Comparison of ENCODE assay signal across 8 mouse cellular contexts in genomic region chr11:82763742-82764437, GRCm38 (mm10). TPM values are rescaled to one million over a fixed set of nuclear protein-coding genes. Genes with fewer than 3 reads are reported as not detected.
DNase-seq lines count a peak whose midpoint lies in the region; ATAC-seq and TF ChIP-seq lines count a peak whose summit lies in the region.

Gene Cct6b, minus strand, starts transcription at chr11:82764321.
Gene Zfp830, plus strand, starts transcription at chr11:82764345.

- peak within 1 kb of the TSS; percentile 82 for H3K9ac ChIP-seq in forebrain, embryonic 14.5 days (ENCODE audit: low read length)
- H3K9ac ChIP-seq in liver, embryonic 16.5 days (ENCODE audit: low read depth, low read length) = peak within 1 kb of the TSS; percentile 93
- peak within 1 kb of the TSS; percentile 75 for H3K9ac ChIP-seq in neural tube, embryonic 12.5 days

- H3K36me3 ChIP-seq in G1E (replicated peaks) = peaks cover 27% of the 10 kb centered on the region
- peaks cover 9% of the 10 kb centered on the region; the same call in 1 of the 2 replicates for H3K36me3 ChIP-seq in forebrain, embryonic 14.5 days (ENCODE audit: control insufficient read depth, insufficient read depth, low read length)
- H3K36me3 ChIP-seq in liver, embryonic 16.5 days (ENCODE audit: control insufficient read depth, insufficient read depth) = peaks cover 5% of the 10 kb centered on the region; the same call in 1 of the 2 replicates
- no peaks in the 10 kb centered on the region for H3K36me3 ChIP-seq in neural tube, embryonic 12.5 days

- TF ChIP-seq CTCF in G1E (IDR thresholded peaks at IDR 0.05; ENCODE audit: low read depth, low read length) = no peak

- H3K4me2 ChIP-seq in forebrain, embryonic 14.5 days (ENCODE audit: low read length) = peak within 1 kb of the TSS; percentile 79
- H3K4me2 ChIP-seq in liver, embryonic 16.5 days (ENCODE audit: low read depth, low read length) = peak within 1 kb of the TSS; percentile 97
- H3K4me2 ChIP-seq in neural tube, embryonic 12.5 days (replicated peaks) = peak within 1 kb of the TSS; percentile 95

- H3K9me3 ChIP-seq in G1E (replicated peaks) = 0 out of 2 replicates have a peak, but pooled peaks cover 3% of the 10 kb centered on the region
- no peaks in the 10 kb centered on the region for H3K9me3 ChIP-seq in forebrain, embryonic 14.5 days (replicated peaks; ENCODE audit: control insufficient read depth, low read length)
- no peaks in the 10 kb centered on the region for H3K9me3 ChIP-seq in liver, embryonic 16.5 days (replicated peaks; ENCODE audit: control insufficient read depth, low read length)
- no peaks in the 10 kb centered on the region for H3K9me3 ChIP-seq in neural tube, embryonic 12.5 days

- peak; percentile 88 for DNase-seq in G1E (ENCODE audit: low spot score)
- peak; percentile 91 for DNase-seq in cerebellum, adult 11-12 months
- peak; percentile 98 for DNase-seq in forebrain, embryonic 14.5 days (ENCODE audit: low spot score)
- peak; percentile 96 for DNase-seq in heart, postnatal 14 days
- DNase-seq in large intestine, adult 2 months (ENCODE audit: low read depth, low spot score) = peak; percentile 97
- DNase-seq in telencephalon, adult 2 months (ENCODE audit: low read depth, low spot score) = peak; percentile 90

- intact Hi-C loops in heart, postnatal 14 days (cut with DNase I) = loop anchor here (2.0 to 5.0 kb wide), 3 partner anchors 17 to 128 kb away; partner anchors contain the start of genes Fndc8, Lig3, Rad51d and Rffl

- under 1% methylated on average over 44 of the region's 44 CpGs for WGBS in forebrain, embryonic 14.5 days
- WGBS in large intestine, adult 2 months = under 1% methylated on average over 44 of the region's 44 CpGs
- WGBS in liver, embryonic 16.5 days (ENCODE audit: insufficient replicate concordance) = under 1% methylated on average over 44 of the region's 44 CpGs
- WGBS in neural tube, embryonic 12.5 days = under 1% methylated on average over 44 of the region's 44 CpGs

- peaks cover 27% of the 10 kb centered on the region for H3K4me1 ChIP-seq in G1E (ENCODE audit: insufficient read depth, low read depth, low read length)
- H3K4me1 ChIP-seq in forebrain, embryonic 14.5 days (ENCODE audit: control insufficient read depth, insufficient read depth, low read length) = peaks cover 13% of the 10 kb centered on the region
- peaks cover 22% of the 10 kb centered on the region for H3K4me1 ChIP-seq in liver, embryonic 16.5 days (ENCODE audit: control insufficient read depth, low read depth, low read length)
- peaks cover 20% of the 10 kb centered on the region for H3K4me1 ChIP-seq in neural tube, embryonic 12.5 days

- H3K4me3 ChIP-seq in G1E (ENCODE audit: low read depth, low read length) = peak within 1 kb of the TSS; percentile 83
- H3K4me3 ChIP-seq in forebrain, embryonic 14.5 days (ENCODE audit: low read depth, low read length) = peak within 1 kb of the TSS; percentile 78
- peak within 1 kb of the TSS; percentile 99 for H3K4me3 ChIP-seq in liver, embryonic 16.5 days (ENCODE audit: low read depth, low read length)
- H3K4me3 ChIP-seq in neural tube, embryonic 12.5 days = peak within 1 kb of the TSS; percentile 88

- no peaks in the 10 kb centered on the region for H3K27me3 ChIP-seq in G1E (ENCODE audit: insufficient read depth, low read length)
- H3K27me3 ChIP-seq in forebrain, embryonic 14.5 days (replicated peaks; ENCODE audit: control insufficient read depth, insufficient read depth, low read length) = no peaks in the 10 kb centered on the region
- no peaks in the 10 kb centered on the region for H3K27me3 ChIP-seq in liver, embryonic 16.5 days (ENCODE audit: control insufficient read depth, insufficient read depth, low read depth, low read length)
- H3K27me3 ChIP-seq in neural tube, embryonic 12.5 days (replicated peaks) = no peaks in the 10 kb centered on the region

- H3K27ac ChIP-seq in forebrain, embryonic 14.5 days (ENCODE audit: low read depth, low read length) = peak within 1 kb of the TSS; percentile 78
- H3K27ac ChIP-seq in liver, embryonic 16.5 days (ENCODE audit: low read length) = peak within 1 kb of the TSS; percentile 96
- peak within 1 kb of the TSS; percentile 59 for H3K27ac ChIP-seq in neural tube, embryonic 12.5 days

- ATAC-seq in G1E (ENCODE audit: extremely low read depth, insufficient number of reproducible peaks, low FRiP score, poor library complexity, severe bottlenecking) = peak; percentile 98
- peak; percentile 99 for ATAC-seq in forebrain, embryonic 14.5 days
- ATAC-seq in liver, embryonic 16.5 days (ENCODE audit: low read depth) = peak; percentile 100
- peak; percentile 100 for ATAC-seq in neural tube, embryonic 12.5 days (ENCODE audit: low FRiP score, low read depth)

RNA-seq across cellular contexts. Expression of gene Cct6b, which starts in this region (rescaled TPM):
- 0.53 and 3.5 TPM in 2 replicates for total RNA-seq in G1E (2014; fragmentation: Nextera tagmentation)
- total RNA-seq in G1E (2017) = 0.17 and 0.44 TPM in 2 replicates
- polyA plus RNA-seq in G1E (2012) = 0.29 and 0.30 TPM in 2 replicates
- polyA plus RNA-seq in forebrain, embryonic 14.5 days (2014; fragmentation: Nextera tagmentation; extraction: Ambion mirVana) = 0.22 and 0.27 TPM in 2 replicates
- total RNA-seq in heart, postnatal 14 days (2021) = under 1 TPM in 1 of 2 experiments, not detected in 1; 0.33 TPM
- polyA plus RNA-seq in large intestine, adult 2 months (2012; rRNA removed) = 0.06 TPM in 1 of 2 replicates, not detected in the other
- 0.18 and 0.30 TPM in 2 replicates for polyA plus RNA-seq in liver, embryonic 16.5 days (2015; fragmentation: Nextera tagmentation; extraction: Ambion mirVana)
- 0.26 and 0.34 TPM in 2 replicates for polyA plus RNA-seq in neural tube, embryonic 12.5 days (2016; fragmentation: Nextera tagmentation; extraction: Ambion mirVana)

RNA-seq across cellular contexts. Expression of gene Zfp830, which starts in this region (rescaled TPM):
- total RNA-seq in G1E (2014; fragmentation: Nextera tagmentation) = 22.3 and 25.1 TPM in 2 replicates
- total RNA-seq in G1E (2017) = 43.6 and 49.1 TPM in 2 replicates
- polyA plus RNA-seq in G1E (2012) = 21.2 and 22.2 TPM in 2 replicates
- 34.5 and 38.3 TPM in 2 replicates for polyA plus RNA-seq in forebrain, embryonic 14.5 days (2014; fragmentation: Nextera tagmentation; extraction: Ambion mirVana)
- 10 to 100 TPM; 15.3 to 16.5 TPM for total RNA-seq in heart, postnatal 14 days (2021)
- polyA plus RNA-seq in large intestine, adult 2 months (2012; rRNA removed) = 3.8 and 5.2 TPM in 2 replicates
- 16.7 and 16.9 TPM in 2 replicates for polyA plus RNA-seq in liver, embryonic 16.5 days (2015; fragmentation: Nextera tagmentation; extraction: Ambion mirVana)
- 34.4 and 41.1 TPM in 2 replicates for polyA plus RNA-seq in neural tube, embryonic 12.5 days (2016; fragmentation: Nextera tagmentation; extraction: Ambion mirVana)

Comparison
In these comparisons a context has a peak if more than half of its experiments do, and no peak if none do; other contexts are left out.
1. Peak in every context shown above with its lines: DNase-seq, ATAC-seq, H3K4me3 ChIP-seq and H3K27ac ChIP-seq.